Mouse (Mus musculus) Patski (cell line): ENCODE results near the gene Col25a1. TPM values are rescaled to one million over a fixed set of nuclear protein-coding genes. Genes with fewer than 3 reads are reported as not detected.

Source experiments
- ATAC-seq: fragments of 100-300 bp; one replicate; pipeline ENCODE4 v1.8.0; 2021
- CTCF ChIA-PET: fragments of 350-600 bp; sonication (Branson Sonifier 250); formaldehyde crosslinking; loops from one replicate; lab custom pipeline; 2022; ENCODE audit warnings: inconsistent platforms; lab: Charles Lee
- POLR2A ChIA-PET: fragments of 350-600 bp; sonication (Branson Sonifier 250); formaldehyde crosslinking; loops from one replicate; lab custom pipeline; 2022; ENCODE audit warnings: antibody characterized with exemption, inconsistent platforms; lab: Charles Lee
- DNase-seq: peaks from one replicate; pipeline ENCODE4 v3.0.0-alpha.2; 2011; ENCODE audit warnings: low read depth, low spot score
- H3K27me3 ChIP-seq: fragments of 371-371 bp; one replicate; pipeline ENCODE4 v1.5.1; 2021
- CTCF ChIP-seq: fragments of 100-300 bp; IDR thresholded peaks from one replicate; pipeline ENCODE4 v1.5.1; 2021
- in situ Hi-C: fragments of 300-500 bp; cut with MboI; formaldehyde crosslinking; loops from 3 replicates; pipeline ENCODE4 v1.11.1; 2018; ENCODE audit warnings: low pct_unique_long_range_greater_than_20kb, mixed read lengths
- polyA plus RNA-seq: library from polyadenylated mRNA; unstranded; gene quantifications from one replicate; pipeline ENCODE4 v1.2.3, GENCODE M21; 2021

The Col25a1 gene
- 0.03 TPM for polyA plus RNA-seq

- CTCF ChIA-PET = interaction anchor here (0.9 kb wide), 1 partner anchor 42 kb away, joined by 3 read pairs; no protein-coding TSS in a partner anchor
- no peak for DNase-seq
- POLR2A ChIA-PET = no interaction called here
Observed at GRCm38 (mm10) chr3:130131201-130131600, at the start of gene Col25a1. Col25a1 (plus strand) TSS chr3:130131501.

GRCm38 (mm10) chr3:130083312-130083711, 48.0 kb upstream of the Col25a1 start:
- CTCF ChIA-PET = interaction anchor here (5.0 kb wide), 1 partner anchor 165 kb away, joined by 27 read pairs; no protein-coding TSS in a partner anchor

More at GRCm38 (mm10) chr3:130131201-130131600, at the start of gene Col25a1:
- no peaks in the 10 kb centered on the region for H3K27me3 ChIP-seq
- no peak for TF ChIP-seq CTCF
- ATAC-seq = no peak
- in situ Hi-C loops = no loop called here

GRCm38 (mm10) chr3:130086372-130087080, 44.8 kb upstream of the Col25a1 start:
- H3K27me3 ChIP-seq = no peaks in the 10 kb centered on the region
- TF ChIP-seq CTCF = no peak
- ATAC-seq (no peak), DNase-seq (no peak)
- POLR2A ChIA-PET = no interaction called here
- CTCF ChIA-PET = interaction anchor here (1.0 kb wide), 1 partner anchor 169 kb away, joined by 6 read pairs; no protein-coding TSS in a partner anchor
- in situ Hi-C loops = no loop called here

More at GRCm38 (mm10) chr3:130083312-130083711, 48.0 kb upstream of the Col25a1 start:
- POLR2A ChIA-PET = no interaction called here
- in situ Hi-C loops = no loop called here
- no peak for ATAC-seq
- DNase-seq = no peak
- no peaks in the 10 kb centered on the region for H3K27me3 ChIP-seq
- no peak for TF ChIP-seq CTCF

- TF ChIP-seq CTCF = no peak
- ChIA-PET POLR2A (no interaction called here), CTCF (interaction anchor here (0.9 to 2.8 kb wide), 2 partner anchors 8 to 168 kb away, joined by 4 to 9 read pairs; no protein-coding TSS in a partner anchor)
- H3K27me3 ChIP-seq = no peaks in the 10 kb centered on the region
- no peak for ATAC-seq
- DNase-seq = no peak
- in situ Hi-C loops = no loop called here
Observed at GRCm38 (mm10) chr3:130087466-130087865, 43.8 kb upstream of the Col25a1 start.

- no peak for DNase-seq
- CTCF ChIA-PET = interaction anchor here (1.0 to 2.8 kb wide), 2 partner anchors 9 to 42 kb away, joined by 3 to 9 read pairs; no protein-coding TSS in a partner anchor
- no peak for ATAC-seq
- H3K27me3 ChIP-seq = no peaks in the 10 kb centered on the region
- POLR2A ChIA-PET = no interaction called here
- in situ Hi-C loops = no loop called here
- no peak for TF ChIP-seq CTCF
Observed at GRCm38 (mm10) chr3:130088654-130089053, 42.6 kb upstream of the Col25a1 start.

- ChIA-PET CTCF (interaction anchor here (0.5 to 2.8 kb wide), 2 partner anchors 11 to 786 kb away, joined by 4 to 9 read pairs; no protein-coding TSS in a partner anchor), POLR2A (no interaction called here)
- ATAC-seq (no peak), DNase-seq (no peak)
- in situ Hi-C loops = loop anchor here (5.0 kb wide), 1 partner anchor 602 kb away; no protein-coding TSS in a partner anchor
- no peak for TF ChIP-seq CTCF
- no peaks in the 10 kb centered on the region for H3K27me3 ChIP-seq
Observed at GRCm38 (mm10) chr3:130090460-130090859, 40.8 kb upstream of the Col25a1 start.

- ChIA-PET POLR2A (no interaction called here), CTCF (interaction anchor here (1.2 to 5.1 kb wide), 4 partner anchors 44 to 603 kb away, joined by 3 to 29 read pairs (median 4); no protein-coding TSS in a partner anchor)
- DNase-seq (no peak), ATAC-seq (no peak)
- TF ChIP-seq CTCF = no peak
- no peaks in the 10 kb centered on the region for H3K27me3 ChIP-seq
- in situ Hi-C loops = loop anchor here (5.0 kb wide), 1 partner anchor 598 kb away; no protein-coding TSS in a partner anchor
Observed at GRCm38 (mm10) chr3:130094125-130094704, 37.1 kb upstream of the Col25a1 start.

- DNase-seq (no peak), ATAC-seq (peak; percentile 86)
- H3K27me3 ChIP-seq = peaks cover 3% of the 10 kb centered on the region
- in situ Hi-C loops = no loop called here
- peak; percentile 81 for TF ChIP-seq CTCF
- ChIA-PET POLR2A (no interaction called here), CTCF (interaction anchor here (0.8 to 5.1 kb wide), 4 partner anchors 28 to 602 kb away, joined by 3 to 29 read pairs (median 4); no protein-coding TSS in a partner anchor)
Observed at GRCm38 (mm10) chr3:130095160-130095781, 36.0 kb upstream of the Col25a1 start.

GRCm38 (mm10) chr3:130103486-130103885, 27.8 kb upstream of the Col25a1 start:
- ChIA-PET POLR2A (no interaction called here), CTCF (interaction anchor here (1.1 to 1.2 kb wide), 2 partner anchors 223 to 471 kb away, joined by 3 read pairs; no protein-coding TSS in a partner anchor)
- no peak for DNase-seq
- in situ Hi-C loops = loop anchor here (5.0 kb wide), 1 partner anchor 469 kb away; no protein-coding TSS in a partner anchor
- TF ChIP-seq CTCF = peak; percentile 75
- H3K27me3 ChIP-seq = peaks cover 3% of the 10 kb centered on the region
- ATAC-seq = no peak

- ATAC-seq = no peak
- CTCF ChIA-PET = no interaction called here
- POLR2A ChIA-PET = no interaction called here
- no peak for TF ChIP-seq CTCF
- DNase-seq = no peak
- in situ Hi-C loops = loop anchor here (5.0 kb wide), 1 partner anchor 468 kb away; no protein-coding TSS in a partner anchor
- H3K27me3 ChIP-seq = peaks cover 2% of the 10 kb centered on the region
Observed at GRCm38 (mm10) chr3:130104471-130104870, 26.8 kb upstream of the Col25a1 start.
